Mouse (Mus musculus) induced T-regulatory cell, adult 2 months (primary cell): ENCODE measurements around the gene Yif1b.

Experiments used
- DNase-seq: peaks from one replicate; pipeline ENCODE4 v3.0.0-alpha.2; 2012; ENCODE audit warnings: low read depth

The Yif1b gene

GRCm38 (mm10) chr7:29281201-29282073 lies 43.3 kb downstream of the Yif1b start, which contains the start of gene Spint2:
TSS of gene Spint2 (minus strand) at chr7:29281912.
- peak; percentile 79 for DNase-seq

- no peak for DNase-seq
These were observed 44.0 kb downstream of the Yif1b start for GRCm38 (mm10) chr7:29282074-29282554.

GRCm38 (mm10) chr7:29283876-29284275 lies 45.7 kb downstream of the Yif1b start:
- no peak for DNase-seq

GRCm38 (mm10) chr7:29284523-29284922 lies 46.4 kb downstream of the Yif1b start:
- no peak for DNase-seq

- no peak for DNase-seq
These were observed 49.4 kb downstream of the Yif1b start for GRCm38 (mm10) chr7:29287481-29287880.

- DNase-seq: no peak
These were observed 50.0 kb downstream of the Yif1b start for GRCm38 (mm10) chr7:29288079-29288478.

GRCm38 (mm10) chr7:29288942-29289638 lies 51.0 kb downstream of the Yif1b start, which contains the start of gene Ppp1r14a:
TSS of gene Ppp1r14a (plus strand) at chr7:29289308.
- DNase-seq: peak; percentile 77

GRCm38 (mm10) chr7:29289856-29290255 lies 51.7 kb downstream of the Yif1b start:
- no peak for DNase-seq

- DNase-seq: no peak
These were observed 52.8 kb downstream of the Yif1b start for GRCm38 (mm10) chr7:29290691-29291485.

GRCm38 (mm10) chr7:29291616-29292457 lies 53.7 kb downstream of the Yif1b start:
- DNase-seq: no peak

GRCm38 (mm10) chr7:29292458-29293098 lies 54.4 kb downstream of the Yif1b start:
- no peak for DNase-seq

- no peak for DNase-seq
These were observed 55.3 kb downstream of the Yif1b start for GRCm38 (mm10) chr7:29293131-29294065.

GRCm38 (mm10) chr7:29294111-29294761 lies 56.1 kb downstream of the Yif1b start:
- DNase-seq: no peak

- DNase-seq: no peak
These were observed 57.9 kb downstream of the Yif1b start for GRCm38 (mm10) chr7:29295861-29296647.

GRCm38 (mm10) chr7:29296998-29297397 lies 58.9 kb downstream of the Yif1b start:
- peak; percentile 86 for DNase-seq
